Mouse (Mus musculus) urinary bladder, adult 18-20 months (tissue): ENCODE measurements around the gene Spock3.
"Not testable (repeated sequence)": the region's sequence is repeated elsewhere in the genome, so short reads cannot be mapped to it uniquely, and the experiment has no call there.

ENCODE experiments used
- DNase-seq, 2 experiments: peaks; one replicate each; pipeline ENCODE4 v3.0.0; 2022; ENCODE audit warnings: low spot score in 2 of 2, mixed read lengths in 2 of 2

Spock3 gene

DNA sequence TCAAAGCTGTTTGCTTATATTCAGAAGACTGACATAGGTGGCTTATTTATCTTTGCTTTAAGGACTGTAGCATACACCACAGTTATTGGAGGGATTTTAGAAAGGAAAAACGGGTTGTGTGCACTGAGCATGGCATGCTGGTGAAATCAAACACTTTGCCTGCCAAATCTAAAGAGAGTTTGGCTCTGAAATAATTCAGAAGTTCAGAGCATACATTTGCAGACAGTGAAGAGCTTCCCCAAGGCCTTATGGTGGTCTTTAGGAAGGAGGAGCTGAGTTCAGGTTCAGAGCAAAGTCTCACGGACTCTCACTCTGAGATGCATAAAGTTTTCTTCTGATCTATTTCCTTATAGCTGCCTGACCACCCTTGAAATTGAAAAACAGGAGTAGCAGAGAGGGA is at the start of gene Spock3:
Spock3 (plus strand) TSS at position 301 of the 400 bp plus-strand sequence.
- DNase-seq = no peak

DNA sequence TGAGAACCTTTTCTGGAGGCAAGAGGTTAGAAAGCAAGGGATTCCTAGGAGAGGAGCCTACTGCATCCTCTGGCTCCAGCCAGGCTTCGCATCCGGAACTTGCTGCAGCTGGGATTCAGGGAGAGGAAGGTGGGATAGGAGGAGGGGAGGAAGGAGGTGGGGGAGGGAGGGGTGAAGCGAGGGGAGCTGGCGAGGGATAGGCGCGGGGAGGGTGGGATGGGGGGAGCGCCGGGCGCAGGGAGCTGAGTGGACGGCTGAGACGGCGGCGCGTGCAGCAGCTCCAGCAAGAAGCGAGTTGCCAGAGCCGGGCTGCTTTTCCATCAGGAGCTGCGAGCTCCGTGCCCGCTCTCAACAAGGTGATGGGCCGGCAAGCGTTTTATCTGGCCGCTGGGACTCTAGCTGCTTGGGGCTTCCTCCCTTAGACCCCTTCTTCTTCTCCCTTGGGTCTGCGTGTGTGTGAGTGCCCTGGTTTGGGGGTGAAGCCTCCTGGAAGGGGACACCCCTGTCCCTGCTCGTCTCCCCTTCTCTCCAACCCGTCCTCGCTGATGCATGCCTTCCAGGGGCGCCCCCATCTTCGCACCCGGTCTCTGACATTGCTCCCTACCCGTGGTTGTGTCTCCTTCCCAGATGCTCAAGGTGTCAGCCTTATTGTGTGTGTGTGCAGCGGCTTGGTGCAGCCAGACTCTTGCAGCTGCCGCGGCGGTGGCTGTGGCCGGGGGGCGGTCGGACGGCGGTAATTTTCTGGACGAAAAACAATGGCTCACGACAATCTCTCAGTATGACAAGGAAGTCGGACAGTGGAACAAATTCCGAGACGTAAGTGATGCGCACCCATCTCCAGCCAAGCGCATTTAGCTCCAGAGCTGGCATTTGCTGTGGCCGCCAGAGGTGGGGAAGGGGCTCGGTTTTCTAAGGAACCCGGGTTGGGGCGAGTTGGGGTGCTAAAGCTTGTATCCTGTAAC is 645 bp downstream of the Spock3 start:
- no peak for DNase-seq

DNA sequence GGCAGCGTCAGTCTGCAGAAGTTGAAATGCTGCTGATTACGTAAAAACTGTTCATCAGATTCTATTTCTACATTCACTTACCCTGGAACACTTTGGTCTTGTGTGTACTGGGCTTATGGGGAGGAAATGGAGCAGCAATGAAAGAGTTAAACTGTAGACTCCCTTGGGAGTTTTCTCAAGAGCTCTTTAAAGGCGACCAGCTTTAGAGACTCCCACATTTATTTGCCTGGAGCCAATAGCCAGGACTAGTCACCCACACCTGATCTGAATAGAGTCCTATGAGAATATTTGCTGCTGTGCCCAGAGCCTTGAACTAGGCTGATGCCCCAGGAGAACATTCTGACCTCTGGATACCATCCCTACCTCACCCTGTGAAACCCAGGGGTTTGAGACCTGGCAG is 1.7 kb downstream of the Spock3 start:
- DNase-seq = no peak

DNA sequence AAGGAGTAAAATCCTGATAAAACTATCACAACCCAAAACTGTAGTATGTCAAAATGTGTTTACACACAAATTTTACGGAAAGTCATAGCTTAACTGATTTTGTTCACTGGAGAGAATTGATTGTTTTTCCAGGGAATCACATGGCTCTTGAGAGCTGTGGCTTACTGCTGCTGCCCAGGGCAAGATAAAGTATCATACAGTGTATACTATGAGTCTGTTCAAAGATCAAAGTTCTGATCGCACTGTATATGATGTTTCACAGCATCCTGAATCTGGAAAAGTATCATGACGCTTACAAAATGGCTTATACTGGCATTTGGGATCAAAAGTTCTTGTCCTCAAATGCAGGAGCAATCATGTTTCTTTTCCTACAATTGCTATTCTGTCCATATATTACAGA is 11.8 kb downstream of the Spock3 start:
- no peak for DNase-seq

DNA sequence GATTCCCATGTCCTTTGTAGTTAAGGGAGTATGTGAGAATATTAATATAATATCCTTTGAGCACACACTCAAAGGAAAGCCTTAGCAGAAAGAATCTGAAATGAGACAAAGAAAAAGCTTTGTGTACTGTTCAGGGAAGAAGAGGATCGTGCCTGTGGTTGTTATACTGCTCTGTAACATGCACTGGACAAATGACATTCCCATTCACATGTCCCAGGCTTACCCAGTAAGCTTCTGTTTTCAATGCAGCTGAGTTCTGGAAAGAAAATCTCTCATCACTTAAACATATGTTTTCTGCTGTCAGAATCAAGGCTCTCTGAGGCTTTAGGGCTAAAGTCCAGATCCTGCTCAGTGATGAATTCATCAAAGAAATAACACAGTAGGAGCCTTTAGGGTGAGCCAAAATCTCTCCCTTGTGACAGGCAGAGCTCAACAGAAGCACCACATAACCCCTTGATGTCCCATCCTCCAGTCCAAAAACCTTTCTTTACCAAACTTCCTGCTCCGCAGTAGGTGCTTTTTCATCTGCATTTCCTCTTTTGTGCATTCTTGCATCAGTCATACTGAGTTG is 19.1 kb downstream of the Spock3 start:
- DNase-seq = no peak

DNA sequence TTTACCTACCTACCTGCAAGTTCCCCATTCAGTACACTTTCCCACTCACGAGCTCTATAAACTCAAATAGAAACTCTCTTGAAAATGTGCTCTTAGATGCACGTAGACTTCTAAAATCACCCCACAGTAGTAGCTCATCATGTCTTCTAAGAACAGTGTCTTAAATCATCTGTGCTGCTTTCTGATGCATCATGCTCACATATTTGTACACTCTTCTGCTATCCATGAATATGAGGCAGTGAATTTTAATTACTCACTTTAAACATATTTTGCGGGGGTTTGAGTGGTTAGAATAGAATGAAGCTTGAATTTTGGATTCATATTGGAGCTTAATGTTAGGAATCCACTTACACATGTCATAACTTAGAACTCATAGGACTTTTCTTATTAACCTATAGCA is 138.2 kb downstream of the Spock3 start:
- no peak for DNase-seq

DNA sequence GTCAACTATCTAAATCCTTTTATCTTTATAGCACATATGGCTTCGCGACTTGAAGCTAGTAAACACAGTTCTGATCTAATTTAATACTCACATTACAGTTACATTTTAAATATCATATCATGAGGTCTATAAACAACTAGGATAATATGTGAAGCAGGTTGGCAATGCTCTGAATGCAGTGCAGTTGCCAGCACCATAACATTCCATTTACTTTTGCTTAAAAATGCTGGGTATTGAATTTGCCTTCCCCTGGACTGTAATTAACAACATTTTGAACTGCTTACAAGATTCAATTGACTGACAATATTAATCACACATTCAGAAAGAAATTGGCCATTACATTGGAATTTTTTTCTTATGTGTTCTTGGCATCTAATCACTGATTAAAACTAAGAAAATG is 147.4 kb downstream of the Spock3 start:
- no peak for DNase-seq

DNA sequence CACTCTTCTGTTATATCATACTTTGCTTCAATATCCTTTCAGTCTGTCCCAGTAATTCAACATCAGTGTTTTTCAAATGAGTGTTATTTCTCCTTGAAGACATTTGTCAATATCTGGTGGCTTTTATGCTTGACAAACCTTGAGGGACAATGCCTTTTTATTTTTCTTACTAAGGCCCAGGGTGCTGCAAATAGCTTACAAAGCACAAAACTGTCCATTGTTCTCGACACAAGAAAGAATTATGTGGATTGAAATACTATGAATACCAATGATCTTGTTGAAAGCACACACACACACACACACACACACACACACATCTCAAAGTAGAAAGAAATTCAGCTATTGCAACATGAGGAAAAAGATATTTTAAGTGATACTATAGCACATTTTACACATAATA is 159.0 kb downstream of the Spock3 start:
- no peak for DNase-seq

DNA sequence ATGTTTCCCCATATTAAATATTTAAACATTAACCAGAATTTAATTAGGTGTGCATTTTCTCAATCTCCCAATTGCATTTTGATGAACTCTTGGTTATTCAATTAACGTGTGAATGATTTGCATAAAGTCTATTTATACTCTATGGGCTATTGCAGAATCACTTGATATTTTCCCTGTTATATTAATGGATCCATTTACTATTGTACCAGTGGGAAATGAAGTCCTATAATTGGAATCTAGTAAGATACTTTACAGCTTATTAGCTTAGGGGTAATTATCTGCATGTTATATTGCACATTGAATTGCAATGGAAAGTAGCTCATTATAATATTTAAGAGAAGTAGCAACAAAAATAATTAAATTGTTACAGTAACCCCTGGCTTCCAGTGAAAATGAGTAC is 162.1 kb downstream of the Spock3 start:
- DNase-seq = no peak

DNA sequence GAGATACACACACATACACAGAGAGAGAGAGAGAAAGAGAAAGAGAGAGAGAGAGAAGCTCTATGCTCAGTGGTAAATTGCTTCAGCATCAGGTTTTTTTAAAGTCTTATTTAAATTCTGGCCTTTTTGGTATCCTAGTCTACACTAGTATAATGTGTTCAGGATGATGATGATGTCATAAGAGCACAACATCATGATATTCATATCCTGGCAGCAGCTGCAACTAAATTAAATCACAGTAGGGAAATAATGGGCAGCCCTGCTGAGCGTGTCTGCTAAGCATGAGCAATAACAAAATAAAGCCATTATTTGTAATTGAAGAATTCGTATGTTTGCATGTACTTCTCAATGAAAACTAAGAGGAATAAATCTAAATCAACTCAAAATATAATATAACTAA is 169.7 kb downstream of the Spock3 start:
- no peak for DNase-seq

DNA sequence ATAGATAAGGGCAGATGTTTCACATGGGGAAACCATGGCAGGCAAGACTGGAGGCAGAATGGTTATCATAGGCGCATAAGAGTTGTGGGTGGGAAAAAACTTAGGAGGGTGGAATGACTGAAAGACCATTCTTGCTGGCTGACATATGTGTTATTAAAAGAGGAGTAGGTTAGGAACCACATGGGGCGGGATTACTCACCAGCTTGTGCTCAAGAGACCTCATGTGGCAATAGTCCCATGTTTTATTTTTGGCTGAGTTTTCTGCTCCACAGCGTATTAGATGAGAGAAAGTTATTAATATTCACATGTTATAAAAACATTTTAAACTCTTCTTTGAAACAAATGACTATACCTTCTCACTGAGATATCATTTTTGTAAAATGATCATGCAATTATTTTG is 184.6 kb downstream of the Spock3 start:
- DNase-seq = no peak

DNA sequence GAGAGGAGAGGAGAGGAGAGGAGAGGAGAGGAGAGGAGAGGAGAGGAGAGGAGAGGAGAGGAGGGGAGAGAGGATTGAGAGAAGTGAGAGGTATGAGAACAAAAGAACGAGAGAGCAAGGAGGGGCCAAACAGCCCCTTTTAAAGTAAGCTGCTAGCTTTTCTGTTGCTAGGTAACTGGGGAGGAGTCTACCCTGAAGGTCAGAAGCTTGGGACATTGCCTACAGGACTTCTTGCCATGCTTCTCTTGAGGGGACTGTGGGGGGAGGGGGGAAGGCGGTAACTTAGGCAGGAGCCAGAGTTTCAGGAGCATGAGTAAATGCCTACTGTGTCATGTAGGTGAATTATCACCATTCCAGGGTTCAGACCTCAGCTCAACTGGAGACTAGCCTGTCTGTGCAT is 213.1 kb downstream of the Spock3 start:
- DNase-seq = not testable (repeated sequence)

DNA sequence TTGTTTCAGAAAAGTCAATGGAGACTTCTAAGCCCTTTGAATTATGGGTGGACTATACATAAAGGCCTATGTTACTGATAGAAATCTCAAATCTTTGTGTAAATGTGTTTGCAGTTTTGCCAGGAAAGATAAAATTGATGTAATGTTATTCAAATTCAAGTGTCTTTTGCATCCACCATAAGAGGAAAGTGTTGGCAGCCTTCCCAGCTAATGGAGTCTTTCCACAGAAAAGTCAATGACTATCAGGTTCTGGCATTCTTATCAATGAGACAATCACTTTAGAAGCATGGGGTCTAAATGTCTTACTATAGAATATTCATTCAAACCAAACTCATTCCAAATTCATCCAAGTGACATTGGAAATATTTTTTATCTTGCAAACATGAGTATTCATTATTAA is 214.5 kb downstream of the Spock3 start:
- DNase-seq = no peak

DNA sequence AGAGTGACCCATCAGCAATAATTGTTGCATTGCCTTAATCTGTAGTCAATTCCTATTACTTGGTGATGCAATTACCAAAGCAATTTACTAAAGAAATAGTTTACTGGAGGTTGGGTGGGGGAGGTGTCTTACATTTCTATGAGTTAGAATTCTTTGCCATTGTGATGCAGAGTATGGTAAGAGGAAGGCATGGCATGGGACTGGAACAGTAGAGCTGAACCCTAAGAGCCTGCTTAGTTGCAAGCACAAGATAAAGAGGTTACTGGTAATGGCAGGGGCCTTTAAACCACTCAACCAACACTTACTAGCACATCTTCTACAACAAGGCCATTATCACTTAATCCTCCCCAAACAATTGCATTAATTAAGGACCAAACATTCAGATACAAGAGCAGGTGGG is 219.1 kb downstream of the Spock3 start:
- DNase-seq = no peak

DNA sequence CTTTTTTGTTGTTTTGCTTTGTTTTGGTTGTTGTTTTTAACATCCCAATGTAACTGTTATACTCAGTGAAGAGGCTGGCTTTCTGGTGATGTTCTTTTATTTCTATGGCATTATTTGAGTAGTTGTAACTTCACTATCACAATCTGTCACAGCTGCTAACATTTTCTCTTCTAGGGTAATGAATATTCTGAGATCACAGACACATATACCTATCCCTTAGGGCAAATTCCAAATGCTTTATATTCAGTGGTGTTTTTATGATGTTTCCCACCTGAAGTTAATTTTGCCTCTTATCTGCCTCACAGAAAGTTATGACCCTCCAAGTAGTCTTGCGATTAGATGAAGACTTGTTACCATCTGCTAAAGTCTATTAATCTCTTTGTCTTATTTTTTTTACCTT is 230.5 kb downstream of the Spock3 start:
- no peak for DNase-seq

DNA sequence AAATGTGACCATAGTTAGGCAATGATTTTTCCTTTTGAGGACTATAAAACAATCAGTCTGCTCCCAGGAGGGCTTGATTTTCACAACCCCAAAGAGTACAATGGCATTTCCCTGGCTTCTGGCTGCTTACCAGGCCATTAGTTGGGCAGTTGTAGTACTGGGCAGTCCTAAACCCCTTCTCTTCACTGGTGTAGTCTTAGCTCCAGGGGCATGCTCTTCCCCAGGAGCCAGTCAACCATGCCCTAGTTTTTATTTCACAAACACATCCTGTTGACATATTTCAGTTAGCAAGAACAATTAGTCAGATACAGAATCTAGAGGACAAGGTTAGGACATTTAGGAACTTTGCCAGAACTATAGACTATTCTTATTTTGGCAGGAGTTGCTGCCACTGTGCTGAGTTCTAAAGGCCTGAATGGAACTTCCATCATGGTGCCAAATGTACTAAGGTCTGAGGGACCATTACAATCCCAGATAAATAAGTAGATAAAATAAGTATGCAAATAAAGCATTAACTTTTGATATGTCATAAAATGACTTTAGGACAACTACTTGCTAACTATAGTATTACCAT is 308.1 kb downstream of the Spock3 start:
- DNase-seq = no peak

DNA sequence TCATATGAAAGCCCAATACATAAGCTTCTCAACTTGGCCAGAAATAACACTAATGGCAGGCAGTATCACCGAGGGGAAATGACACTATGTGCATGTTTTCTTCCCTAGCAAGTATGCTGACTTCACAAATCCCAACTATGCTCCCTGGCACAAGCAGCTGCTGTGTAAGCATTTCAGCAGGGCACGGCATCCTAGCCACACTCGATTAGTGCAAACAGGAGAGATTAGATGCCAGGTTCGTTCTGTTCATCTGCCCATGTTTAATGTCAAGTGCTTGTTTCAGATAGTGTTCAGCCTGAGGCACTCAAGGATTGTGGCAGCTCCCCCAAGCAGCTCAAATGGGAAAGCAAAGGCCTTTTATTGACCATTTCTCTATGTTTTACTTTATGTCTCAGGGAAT is 311.7 kb downstream of the Spock3 start:
- no peak for DNase-seq

DNA sequence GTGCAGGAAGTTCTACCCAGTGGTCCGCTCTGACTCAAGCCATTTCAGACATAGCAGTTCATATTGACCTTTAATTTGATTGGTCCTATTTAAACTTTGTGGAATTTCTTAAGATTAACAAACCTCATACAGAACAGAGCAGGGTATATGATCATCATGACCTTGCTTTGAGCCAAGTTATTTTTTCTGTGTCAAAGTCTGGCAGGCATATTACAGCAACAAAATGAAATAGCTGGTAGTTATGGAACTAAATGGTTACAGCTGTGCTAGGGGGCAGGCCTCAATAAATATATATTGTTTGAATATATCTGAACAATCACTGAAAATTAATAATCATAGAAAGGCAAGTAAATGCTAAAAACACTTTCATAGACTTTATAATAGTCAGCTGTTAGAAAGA is 384.6 kb downstream of the Spock3 start:
- DNase-seq = no peak

DNA sequence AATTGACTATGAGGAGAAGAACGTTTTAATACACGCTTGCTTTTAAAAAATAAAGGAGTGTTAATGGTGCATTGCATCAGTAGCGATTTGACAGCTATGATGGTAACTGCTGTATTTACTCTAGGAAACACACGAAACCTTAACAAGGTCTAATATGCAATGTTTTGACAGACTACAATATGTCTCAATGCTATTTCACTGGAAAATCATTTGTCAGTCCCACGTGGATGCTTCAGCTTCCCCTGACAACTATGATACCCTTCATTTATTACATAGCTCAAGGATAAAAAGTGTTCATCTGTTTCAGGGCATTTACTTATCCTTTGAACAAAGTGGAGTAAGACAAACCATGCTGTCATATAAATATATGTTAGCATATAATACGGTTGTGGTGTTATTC is 417.8 kb downstream of the Spock3 start:
- DNase-seq = no peak

DNA sequence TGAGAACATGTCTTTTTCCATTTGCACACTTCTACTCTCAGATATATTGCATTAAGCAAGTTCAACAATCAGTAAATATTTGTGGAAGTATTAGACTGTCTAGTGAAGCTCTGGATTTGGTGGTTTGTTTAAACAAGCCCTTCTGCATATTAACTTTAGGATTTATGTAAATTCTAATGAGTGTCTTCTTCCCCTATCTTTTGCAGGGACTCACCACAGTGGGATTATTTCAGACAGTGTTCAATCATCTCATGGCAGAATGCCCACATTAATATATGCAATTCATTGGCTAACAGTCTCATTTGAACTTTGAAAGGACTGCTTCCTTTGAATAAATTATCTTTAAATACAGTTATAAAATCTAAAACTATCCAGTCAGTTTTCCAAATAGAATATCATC is 446.9 kb downstream of the Spock3 start:
- no peak for DNase-seq
